Mouse (Mus musculus) megakaryocyte, embryonic 14.5 days (primary cell): ENCODE measurements around the gene Zfp579. TPM values are rescaled to one million over a fixed set of nuclear protein-coding genes. Genes with fewer than 3 reads are reported as not detected.
A peak's percentile ranks its signal among the peaks of the same experiment; 100 is the strongest.
"Not testable (repeated sequence)": the region's sequence is repeated elsewhere in the genome, so short reads cannot be mapped to it uniquely, and the experiment has no call there.

Experiments used
- H3K27me3 ChIP-seq: replicated peaks from 2 replicates; pipeline ENCODE3; 2012; ENCODE audit warnings: inconsistent platforms
- H3K36me3 ChIP-seq: replicated peaks from 2 replicates; pipeline ENCODE3; 2012; ENCODE audit warnings: low read length, inconsistent platforms, mixed read lengths
- H3K4me1 ChIP-seq: 2 replicates; pipeline ENCODE4 v1.6.1; 2012; ENCODE audit warnings: inconsistent platforms
- H3K4me3 ChIP-seq: replicated peaks from 2 replicates; pipeline ENCODE3; 2012; ENCODE audit warnings: moderate library complexity, mild to moderate bottlenecking, inconsistent platforms
- H3K9me3 ChIP-seq: 2 replicates; pipeline ENCODE4 v1.6.1; 2012; ENCODE audit warnings: inconsistent platforms
- FLI1 ChIP-seq: IDR thresholded peaks from 2 replicates; pipeline ENCODE4 v1.6.1; 2012; ENCODE audit warnings: low read length, inconsistent platforms, mixed read lengths
- GATA1 ChIP-seq: IDR thresholded peaks from 3 replicates; pipeline ENCODE4 v1.6.1; 2012; ENCODE audit warnings: mixed read lengths, low read length, inconsistent platforms, borderline replicate concordance
- polyA plus RNA-seq: library from polyadenylated mRNA; stranded (reverse); fragments of >175 nt; gene quantifications from 2 replicates; pipeline ENCODE4 v1.2.3, GENCODE M21; 2012; ENCODE audit warnings: low replicate concordance; ENCODE audit not compliant: insufficient read depth

Zfp579 gene
- polyA plus RNA-seq, 1 experiment = 48.1 TPM

- Histone ChIP-seq H3K4me1 (peaks cover 15% of the 10 kb centered on the region), H3K27me3 (no peaks in the 10 kb centered on the region), H3K4me3 (peak overlapping the region; percentile 6), H3K9me3 (peaks cover 34% of the 10 kb centered on the region), H3K36me3 (peaks cover 97% of the 10 kb centered on the region)
- TF ChIP-seq FLI1 (no peak), GATA1 (no peak)
Observed at GRCm38 (mm10) chr7:5031496-5031895, 35.5 kb upstream of the Zfp579 start.

DNA sequence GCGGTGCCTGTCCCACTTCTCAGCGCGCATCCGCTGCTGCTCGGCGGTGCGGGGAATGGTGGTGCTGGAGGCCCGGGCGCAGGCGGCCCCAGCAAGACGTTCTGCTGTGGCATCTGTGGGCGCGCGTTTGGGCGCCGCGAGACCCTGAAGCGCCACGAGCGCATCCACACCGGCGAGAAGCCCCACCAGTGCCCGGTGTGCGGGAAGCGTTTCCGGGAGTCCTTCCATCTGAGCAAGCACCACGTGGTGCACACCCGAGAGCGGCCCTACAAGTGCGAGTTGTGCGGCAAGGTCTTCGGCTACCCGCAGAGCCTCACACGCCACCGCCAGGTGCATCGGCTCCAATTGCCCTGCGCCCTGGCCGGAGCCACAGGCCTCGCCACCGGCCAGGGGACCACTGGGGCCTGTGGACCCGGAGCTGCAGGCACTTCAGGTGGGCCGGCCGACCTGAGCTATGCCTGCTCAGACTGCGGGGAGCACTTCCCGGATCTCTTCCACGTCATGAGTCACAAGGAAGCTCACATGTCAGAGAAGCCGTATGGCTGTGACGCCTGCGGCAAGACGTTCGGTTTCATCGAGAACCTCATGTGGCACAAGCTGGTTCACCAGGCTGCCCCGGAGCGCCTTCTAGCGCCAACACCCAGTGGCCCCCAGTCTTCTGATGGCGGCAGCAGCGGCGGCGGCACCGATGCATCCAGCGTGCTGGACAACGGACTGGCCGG, 34.8 kb upstream of the Zfp579 start:
- Histone ChIP-seq H3K9me3 (peaks cover 34% of the 10 kb centered on the region), H3K4me1 (peaks cover 15% of the 10 kb centered on the region), H3K27me3 (no peaks in the 10 kb centered on the region), H3K4me3 (peak overlapping the region; percentile 60), H3K36me3 (peaks cover 97% of the 10 kb centered on the region)
- TF ChIP-seq GATA1 (no peak), FLI1 (no peak)

- Histone ChIP-seq H3K9me3 (peaks cover 34% of the 10 kb centered on the region), H3K4me3 (peak overlapping the region; percentile 60), H3K27me3 (no peaks in the 10 kb centered on the region), H3K36me3 (peaks cover 97% of the 10 kb centered on the region), H3K4me1 (peaks cover 20% of the 10 kb centered on the region)
- TF ChIP-seq GATA1 = no peak
- TF ChIP-seq FLI1 = no peak
Observed at GRCm38 (mm10) chr7:5029946-5030345, 34.0 kb upstream of the Zfp579 start.

GRCm38 (mm10) chr7:5029543-5029942, 33.6 kb upstream of the Zfp579 start:
- Histone ChIP-seq H3K27me3 (no peaks in the 10 kb centered on the region), H3K4me3 (peak overlapping the region; percentile 60), H3K4me1 (peaks cover 24% of the 10 kb centered on the region), H3K9me3 (peaks cover 34% of the 10 kb centered on the region), H3K36me3 (peaks cover 97% of the 10 kb centered on the region)
- TF ChIP-seq FLI1 (no peak), GATA1 (no peak)

DNA sequence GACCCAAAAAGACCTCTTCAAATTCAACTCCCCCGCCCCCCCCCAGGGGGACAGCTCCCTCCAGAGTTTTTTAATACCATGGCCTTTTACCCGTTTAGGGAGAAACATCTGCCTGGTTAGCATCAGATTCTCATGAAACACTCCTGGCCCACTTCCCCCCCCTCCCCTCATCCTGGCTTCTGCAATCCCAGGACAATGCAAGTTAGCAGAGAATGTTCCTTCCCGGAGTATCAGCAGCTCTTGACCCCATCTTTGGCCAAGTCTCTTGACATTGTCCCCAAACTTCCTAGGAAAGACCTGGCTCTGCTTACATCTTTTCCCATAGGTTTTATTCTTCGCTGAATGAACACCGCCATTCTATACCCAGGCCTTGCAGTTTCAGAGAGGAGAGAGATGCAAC, 25.2 kb upstream of the Zfp579 start:
- peak overlapping the region; percentile 94 for H3K4me3 ChIP-seq
- H3K36me3 ChIP-seq = peaks cover 68% of the 10 kb centered on the region
- H3K4me1 ChIP-seq = peaks cover 81% of the 10 kb centered on the region
- no peak for TF ChIP-seq FLI1
- no peak for TF ChIP-seq GATA1
- no peaks in the 10 kb centered on the region for H3K27me3 ChIP-seq
- 0 out of 2 replicates have a peak, but pooled peaks cover 3% of the 10 kb centered on the region for H3K9me3 ChIP-seq

- Histone ChIP-seq H3K27me3 (no peaks in the 10 kb centered on the region), H3K4me1 (peaks cover 82% of the 10 kb centered on the region), H3K4me3 (peak overlapping the region; percentile 94), H3K9me3 (0 out of 2 replicates have a peak, but pooled peaks cover 3% of the 10 kb centered on the region), H3K36me3 (peaks cover 63% of the 10 kb centered on the region)
- TF ChIP-seq FLI1 (no peak), GATA1 (no peak)
Observed at GRCm38 (mm10) chr7:5020685-5021084, 24.7 kb upstream of the Zfp579 start.

DNA sequence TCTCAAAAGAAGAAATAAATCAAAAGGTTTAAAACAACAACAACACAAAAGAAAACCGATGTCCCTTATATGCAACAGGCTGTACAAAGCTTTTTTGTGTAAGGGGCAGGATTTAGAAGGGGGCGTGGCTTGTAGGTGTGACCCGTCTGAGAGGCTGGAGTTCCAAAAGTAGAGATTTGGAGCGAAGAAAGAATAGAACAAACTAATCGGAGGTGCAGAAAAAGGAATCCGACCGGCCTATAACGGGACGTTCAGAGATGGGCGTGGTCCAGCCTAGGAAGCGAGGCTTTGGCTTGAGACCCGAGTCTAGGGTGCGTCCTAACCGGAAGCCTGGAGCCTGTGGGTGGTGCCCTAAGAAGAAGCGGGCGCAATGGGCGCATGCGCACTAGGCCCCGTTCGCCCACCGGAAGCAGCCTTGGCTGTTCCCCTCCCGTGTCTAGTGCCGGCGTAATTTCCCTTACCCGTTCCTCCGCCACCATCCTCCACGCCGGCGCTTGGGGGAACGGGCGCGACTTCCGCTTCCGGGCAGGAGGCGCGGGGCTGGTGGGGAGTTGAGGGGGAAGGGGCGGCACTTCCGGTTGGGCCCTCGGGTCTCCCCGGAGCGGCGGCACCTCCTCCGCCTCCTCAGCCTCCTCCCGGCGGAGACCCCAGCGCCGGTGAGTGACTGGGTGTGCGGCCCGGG, 24.2 kb upstream of the Zfp579 start, which contains the start of the genes Zfp865 and Ccdc106:
TSS of gene Zfp865 (plus strand) at position 377 of the 682 bp plus-strand sequence.
TSS of gene Ccdc106 (plus strand) at position 554 of the 682 bp plus-strand sequence.
- TF ChIP-seq FLI1 = peak; percentile 77
- no peak for TF ChIP-seq GATA1
- peaks cover 78% of the 10 kb centered on the region for H3K4me1 ChIP-seq
- H3K27me3 ChIP-seq = no peaks in the 10 kb centered on the region
- H3K36me3 ChIP-seq = peaks cover 57% of the 10 kb centered on the region
- peak within 1 kb of the TSS; percentile 94 for H3K4me3 ChIP-seq
- 0 out of 2 replicates have a peak, but pooled peaks cover 3% of the 10 kb centered on the region for H3K9me3 ChIP-seq

GRCm38 (mm10) chr7:5019576-5019975, 23.6 kb upstream of the Zfp579 start:
- H3K27me3 ChIP-seq, H3K9me3 ChIP-seq: not testable (repeated sequence)
- H3K4me1 ChIP-seq = peaks cover 72% of the 10 kb centered on the region
- peaks cover 52% of the 10 kb centered on the region for H3K36me3 ChIP-seq
- H3K4me3 ChIP-seq = peak overlapping the region; percentile 94

GRCm38 (mm10) chr7:5017931-5018330, 22.0 kb upstream of the Zfp579 start:
- Histone ChIP-seq H3K4me3 (no peak overlapping the region), H3K27me3 (no peaks in the 10 kb centered on the region), H3K9me3 (0 out of 2 replicates have a peak, but pooled peaks cover 3% of the 10 kb centered on the region), H3K4me1 (peaks cover 61% of the 10 kb centered on the region), H3K36me3 (peaks cover 40% of the 10 kb centered on the region)
- no peak for TF ChIP-seq GATA1
- no peak for TF ChIP-seq FLI1

- peaks cover 40% of the 10 kb centered on the region for H3K36me3 ChIP-seq
- no peaks in the 10 kb centered on the region for H3K27me3 ChIP-seq
- TF ChIP-seq GATA1 = no peak
- no peak for TF ChIP-seq FLI1
- H3K4me3 ChIP-seq = no peak overlapping the region
- H3K4me1 ChIP-seq = peaks cover 61% of the 10 kb centered on the region
- 0 out of 2 replicates have a peak, but pooled peaks cover 3% of the 10 kb centered on the region for H3K9me3 ChIP-seq
Observed at GRCm38 (mm10) chr7:5017352-5017751, 21.4 kb upstream of the Zfp579 start.
